Mouse (Mus musculus): Measurements from ENCODE around the gene Agtrap. TPM values are rescaled to one million over a fixed set of nuclear protein-coding genes. Genes with fewer than 3 reads are reported as not detected.

Gene Agtrap
- total RNA-seq, 2 experiments from 2014 or later, result 5.9 to 7.7 TPM

DNA sequence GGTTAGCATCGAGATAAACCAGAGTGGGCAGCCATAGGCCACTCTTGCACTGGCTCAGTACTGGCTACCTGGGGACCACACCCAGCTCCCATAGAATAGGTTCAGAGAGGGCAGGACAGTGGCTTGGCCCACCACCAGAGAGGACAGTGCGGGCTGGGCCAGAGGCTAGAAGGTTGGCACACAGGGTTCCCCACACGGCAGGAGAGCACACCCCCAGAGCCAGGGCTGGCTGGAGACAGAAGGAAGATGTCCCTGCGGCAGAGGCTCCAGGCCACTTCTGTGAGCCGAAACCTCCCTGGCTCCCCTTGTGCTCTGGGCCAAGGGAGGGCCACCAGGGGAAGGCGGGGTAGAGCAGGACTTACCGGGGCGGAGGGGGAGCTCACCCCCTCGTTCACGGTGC, 6.6 kb downstream of the Agtrap start:
- no peak for DNase-seq (ENCODE audit: low spot score in 2 of 2)
- intact Hi-C loops (cut with DNase I), result no loop called here

DNA sequence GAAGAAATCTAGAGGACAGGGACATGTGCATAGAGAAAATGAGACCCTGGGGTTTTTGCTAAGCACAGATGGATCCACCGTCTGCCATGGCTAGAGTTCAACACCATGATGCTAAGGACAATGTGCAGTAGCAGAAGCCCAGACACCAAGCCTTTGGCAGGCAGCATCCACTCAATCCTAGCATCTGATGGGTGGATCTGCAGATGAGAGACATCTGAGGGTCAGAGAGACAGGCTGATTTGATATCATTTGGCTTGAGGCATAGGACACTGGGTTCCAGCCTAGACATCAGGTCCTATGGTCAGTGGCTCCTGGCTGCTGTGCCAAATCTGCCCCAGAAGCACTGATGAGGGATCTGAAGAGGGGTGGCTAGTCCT, 7.2 kb downstream of the Agtrap start:
- DNase-seq (ENCODE audit: low spot score in 2 of 2), result no peak
- intact Hi-C loops (cut with DNase I), result no loop called here

DNA sequence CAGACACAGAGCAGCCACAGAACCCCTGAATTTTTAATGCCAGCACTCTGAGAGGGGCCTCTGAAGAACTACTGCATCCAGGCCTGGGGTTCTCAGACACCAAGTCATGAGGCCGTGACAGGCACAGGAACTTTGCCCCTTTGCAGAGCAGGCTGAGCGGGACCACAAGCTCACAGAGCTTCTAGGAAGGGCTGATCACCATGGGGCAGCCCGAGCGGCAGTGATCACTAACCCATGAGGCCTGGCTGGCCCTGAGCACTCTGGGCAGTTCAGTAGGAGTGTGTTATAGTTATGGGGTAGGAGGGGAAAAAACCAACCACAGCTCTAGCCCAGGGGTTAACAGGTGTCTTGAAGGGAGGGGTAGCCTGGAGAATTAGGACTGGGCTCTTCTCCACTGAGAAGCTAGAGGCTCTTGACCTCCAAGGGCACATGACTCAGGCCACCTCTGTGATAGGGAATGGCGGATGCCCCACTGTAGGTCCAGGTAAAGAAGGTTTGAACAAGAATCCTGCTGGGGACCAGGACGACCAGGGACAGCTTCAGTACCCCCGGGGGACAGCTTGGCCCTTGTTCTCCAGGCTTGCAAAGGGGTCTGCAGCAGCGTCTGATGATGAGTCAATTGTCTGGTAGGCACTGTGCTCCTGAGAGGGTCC, 7.8 kb downstream of the Agtrap start:
- intact Hi-C loops (cut with DNase I), result no loop called here
- DNase-seq (ENCODE audit: low spot score in 2 of 2), result no peak

DNA sequence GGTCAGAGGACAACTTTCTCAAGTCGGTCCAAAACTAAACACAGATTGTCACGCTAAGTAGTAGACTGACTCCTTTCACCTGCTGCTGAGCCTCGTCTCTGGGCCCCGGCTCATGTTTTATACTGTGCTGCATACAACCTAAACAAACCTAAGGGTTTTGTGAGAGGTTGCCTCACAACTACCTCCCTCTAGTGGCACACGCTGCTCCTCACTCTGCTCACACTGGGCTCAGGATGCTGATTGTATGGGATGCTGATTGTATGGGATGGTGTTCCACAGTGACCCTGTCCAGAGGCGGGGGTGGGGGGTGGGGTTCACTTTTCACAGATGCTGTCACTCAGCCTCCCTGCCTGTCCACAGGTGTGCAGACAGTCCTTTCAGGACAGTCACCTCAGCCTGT, 8.6 kb downstream of the Agtrap start:
- intact Hi-C loops (cut with DNase I), result no loop called here
- DNase-seq (ENCODE audit: low spot score in 2 of 2), result no peak

DNA sequence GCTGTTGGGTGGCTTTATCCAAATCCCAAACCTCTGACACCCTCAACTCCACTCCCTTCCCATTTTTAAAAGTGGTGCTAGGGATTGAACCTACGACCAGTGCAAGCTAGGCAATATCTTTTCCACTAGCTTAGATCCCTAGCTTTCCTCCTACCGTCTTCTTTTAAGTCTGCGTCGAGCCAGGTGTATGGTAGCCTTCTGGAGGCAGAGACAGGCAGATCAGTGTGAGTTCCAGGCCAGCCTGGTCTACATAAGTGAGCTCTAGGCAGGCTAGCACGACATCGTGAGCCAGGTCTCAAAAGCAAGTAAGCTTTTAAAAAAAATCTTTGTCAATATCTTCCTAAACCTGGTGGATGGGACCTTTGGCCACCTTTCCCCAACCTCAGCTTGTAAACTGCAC, 11.9 kb downstream of the Agtrap start:
- intact Hi-C loops (cut with DNase I), result no loop called here
- DNase-seq (ENCODE audit: low spot score in 2 of 2), result no peak

DNA sequence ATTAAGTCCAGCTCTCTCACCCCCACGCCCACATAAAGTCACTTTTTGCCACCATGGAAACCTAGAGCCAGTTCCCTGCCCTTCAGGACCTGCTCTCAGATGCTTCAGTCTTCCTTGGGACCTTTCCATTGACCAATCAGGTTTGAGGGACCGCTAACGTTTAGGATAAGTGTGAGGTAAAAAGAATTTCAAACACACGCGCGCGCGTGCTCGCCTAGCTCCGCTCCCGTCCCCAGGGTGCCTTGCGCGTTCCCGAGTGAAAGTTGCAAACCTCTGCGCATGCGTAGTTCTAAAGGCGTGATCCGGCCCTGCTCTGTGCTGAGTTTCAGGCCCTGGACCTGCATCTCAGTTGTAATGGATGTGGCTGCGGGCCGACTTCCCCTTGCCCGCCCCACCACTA, 12.6 kb downstream of the Agtrap start:
- intact Hi-C loops (cut with DNase I), result no loop called here
- peak; percentile 62 to 65 for DNase-seq (ENCODE audit: low spot score in 2 of 2)

DNA sequence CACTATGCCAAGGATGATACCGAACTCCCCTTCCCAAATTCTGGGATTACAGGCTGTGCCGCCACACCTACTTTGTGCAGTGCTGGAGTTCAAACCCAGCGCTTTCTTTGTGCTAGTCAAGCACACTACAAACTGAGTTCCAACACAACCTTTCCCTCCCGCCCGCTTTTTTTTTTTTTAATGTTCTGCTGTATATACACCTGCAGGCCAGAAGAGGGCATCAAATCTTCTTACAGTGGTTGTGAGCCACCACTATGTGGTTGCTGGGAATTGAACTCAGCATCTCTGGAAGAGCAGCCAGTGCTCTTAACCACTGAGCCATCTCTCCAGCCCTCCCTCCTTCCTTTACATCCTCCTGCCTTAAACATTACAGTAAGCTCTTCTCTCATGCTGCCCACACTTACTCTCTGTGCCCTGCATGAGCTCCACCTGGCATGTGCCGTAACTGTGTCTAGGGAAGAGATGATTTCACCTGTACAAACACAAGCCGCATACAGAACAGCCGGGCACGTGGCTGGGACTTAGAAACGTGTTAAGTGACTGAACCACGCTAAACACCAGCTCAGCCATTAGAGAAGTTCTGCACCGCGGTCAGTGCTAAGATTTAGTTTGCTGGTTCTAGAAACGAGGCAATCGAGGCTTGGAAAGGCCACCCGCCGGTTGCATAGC, 13.2 kb downstream of the Agtrap start:
- intact Hi-C loops (cut with DNase I), result no loop called here
- no peak for DNase-seq (ENCODE audit: low spot score in 2 of 2)

DNA sequence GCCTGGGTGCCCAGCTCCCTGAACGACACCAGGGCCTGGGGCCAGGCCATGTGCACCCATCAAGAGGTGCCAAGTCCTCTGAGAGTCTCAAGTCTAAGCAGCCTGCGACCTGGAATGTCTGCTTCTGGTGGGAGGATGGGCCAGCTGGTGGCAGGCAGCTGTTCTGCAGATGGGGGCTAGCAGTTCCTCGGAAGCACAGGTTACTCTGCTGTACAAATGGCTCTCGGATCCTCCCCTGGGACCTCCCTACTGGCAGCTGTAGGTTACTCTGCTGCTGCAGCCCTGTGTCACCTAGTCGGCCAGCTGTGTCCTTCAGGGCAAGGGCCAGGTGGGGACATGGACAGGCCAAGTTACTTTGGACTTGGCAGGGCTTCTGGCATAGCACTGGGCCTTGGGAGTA, 16.3 kb downstream of the Agtrap start:
- intact Hi-C loops (cut with DNase I), result no loop called here

DNA sequence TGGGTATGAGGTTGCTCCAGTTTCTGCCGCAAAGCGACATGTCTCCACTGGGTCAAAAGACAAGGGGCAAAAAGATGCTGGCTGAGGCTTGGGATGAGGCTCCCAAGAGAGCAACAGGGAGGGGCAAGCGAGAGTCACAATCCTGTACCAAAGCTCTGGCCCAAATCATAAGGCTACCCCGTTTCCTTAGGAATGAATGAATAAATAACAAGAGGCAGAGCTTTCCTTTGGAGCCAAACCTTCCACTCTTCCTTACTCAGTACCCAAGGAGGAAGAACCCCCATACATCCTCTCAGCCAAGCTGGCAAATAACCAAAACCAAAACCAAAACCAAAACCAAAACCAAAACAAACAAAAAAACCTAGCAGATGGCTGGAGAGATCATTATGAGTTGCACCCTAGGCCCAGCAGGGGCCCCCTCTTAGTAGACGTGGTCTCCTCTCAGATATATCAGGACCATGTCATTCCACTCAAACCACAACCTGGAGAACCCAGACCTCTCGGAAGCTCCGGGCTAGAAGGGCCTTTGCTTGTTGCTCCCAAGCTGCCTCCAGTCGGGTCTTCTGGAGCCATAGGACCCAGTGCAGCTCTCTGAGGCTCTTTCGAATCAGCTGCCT, 18.1 kb downstream of the Agtrap start:
- intact Hi-C loops (cut with DNase I), result no loop called here
- no peak for DNase-seq (ENCODE audit: low spot score in 2 of 2)

More for the DNA sequence above, 16.3 kb downstream of the Agtrap start:
- DNase-seq (ENCODE audit: low spot score in 2 of 2), result no peak

DNA sequence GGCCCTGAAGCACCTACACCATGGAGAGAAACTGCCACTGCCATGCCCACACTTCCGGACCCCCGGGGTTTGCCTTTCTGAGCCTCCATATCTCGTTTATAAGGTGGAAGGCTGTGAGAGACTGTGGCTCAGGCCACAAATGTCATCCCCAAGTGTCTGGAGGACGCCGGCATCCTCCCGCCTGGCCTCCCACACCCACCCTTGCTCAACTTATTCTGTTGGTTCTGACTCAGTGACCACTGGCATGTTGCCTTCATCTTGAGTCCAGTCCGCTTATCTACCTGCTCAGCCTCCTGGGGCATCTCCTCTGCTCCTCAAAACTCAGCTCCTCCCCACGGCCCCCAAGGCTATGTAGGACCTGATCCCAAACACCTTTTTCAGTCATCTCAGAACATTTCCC, 20.5 kb downstream of the Agtrap start:
- intact Hi-C loops (cut with DNase I), result no loop called here
- DNase-seq (ENCODE audit: low spot score in 2 of 2), result no peak

DNA sequence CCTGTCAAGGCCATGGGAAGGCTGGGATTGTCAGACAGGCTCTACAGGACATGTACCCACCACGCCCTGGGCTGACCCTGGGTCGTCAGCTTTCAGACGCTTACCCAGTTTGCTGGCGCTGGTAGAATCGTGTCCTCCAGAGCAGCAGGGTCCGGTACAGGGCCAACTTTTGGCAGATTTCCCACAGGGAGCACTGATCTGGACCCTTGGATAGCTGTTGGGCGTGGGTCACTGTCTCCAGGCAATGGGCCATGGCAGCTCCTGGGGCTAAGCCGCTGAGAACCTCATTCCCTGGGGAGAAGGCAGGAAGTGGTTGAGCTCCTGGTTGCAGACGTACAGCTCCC, 21.5 kb downstream of the Agtrap start:
- intact Hi-C loops (cut with DNase I), result no loop called here

DNA sequence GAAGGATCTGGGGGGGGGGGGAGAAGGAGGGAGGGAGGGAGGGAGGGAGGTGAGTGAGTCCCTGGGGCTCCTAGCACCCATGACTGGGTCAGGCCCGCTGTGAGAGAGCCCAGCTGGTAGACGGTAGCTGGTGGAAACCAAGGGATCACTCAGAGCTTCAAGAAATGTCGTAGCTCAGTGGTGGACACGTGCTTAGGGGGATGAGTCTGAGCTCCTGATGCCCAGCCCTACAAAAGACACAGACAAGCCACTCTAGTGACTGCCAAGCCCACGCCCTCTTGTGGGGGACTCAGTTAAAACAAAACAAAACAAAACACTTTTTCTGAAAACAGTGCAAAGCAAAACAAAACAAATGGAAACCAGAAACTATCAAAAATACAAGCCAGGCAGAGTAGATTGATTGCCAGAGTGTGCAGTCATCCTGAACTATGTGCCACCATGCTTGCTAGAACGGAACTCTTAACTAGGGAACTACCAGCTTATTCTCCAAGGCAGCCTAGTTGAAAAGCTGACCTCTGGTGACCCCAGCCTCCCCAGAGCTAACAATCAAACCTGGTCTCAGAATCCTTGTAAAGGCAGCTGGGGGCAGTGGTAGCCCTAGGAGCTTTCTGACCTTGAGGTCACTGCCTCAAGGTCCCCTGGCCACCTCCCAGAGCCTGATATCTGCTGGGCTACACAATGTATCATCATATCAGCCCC, 22.0 kb downstream of the Agtrap start:
- intact Hi-C loops (cut with DNase I), result no loop called here
- DNase-seq (ENCODE audit: low spot score in 2 of 2), result no peak

More for the DNA sequence above, 21.5 kb downstream of the Agtrap start:
- DNase-seq (ENCODE audit: low spot score in 2 of 2), result no peak

DNA sequence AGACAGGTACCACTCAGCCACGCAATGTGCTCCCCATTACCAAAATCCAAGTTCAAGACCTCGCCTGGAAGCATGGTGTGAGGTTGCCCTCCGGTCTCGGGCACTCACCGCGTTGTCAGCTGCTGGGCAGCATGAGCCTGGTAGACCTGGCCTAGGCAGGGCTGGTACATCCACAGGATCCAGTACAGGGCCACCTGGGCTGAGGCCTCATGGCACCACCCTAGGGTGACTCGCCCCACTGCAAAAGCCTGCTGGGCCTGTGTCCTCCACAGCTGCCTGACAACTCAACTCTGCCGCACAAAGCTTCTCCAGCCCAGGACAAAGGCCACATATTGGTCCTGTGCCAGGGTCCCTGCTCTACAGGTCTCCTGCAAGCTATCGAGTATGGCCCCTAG, 26.7 kb downstream of the Agtrap start:
- intact Hi-C loops (cut with DNase I), result no loop called here

DNA sequence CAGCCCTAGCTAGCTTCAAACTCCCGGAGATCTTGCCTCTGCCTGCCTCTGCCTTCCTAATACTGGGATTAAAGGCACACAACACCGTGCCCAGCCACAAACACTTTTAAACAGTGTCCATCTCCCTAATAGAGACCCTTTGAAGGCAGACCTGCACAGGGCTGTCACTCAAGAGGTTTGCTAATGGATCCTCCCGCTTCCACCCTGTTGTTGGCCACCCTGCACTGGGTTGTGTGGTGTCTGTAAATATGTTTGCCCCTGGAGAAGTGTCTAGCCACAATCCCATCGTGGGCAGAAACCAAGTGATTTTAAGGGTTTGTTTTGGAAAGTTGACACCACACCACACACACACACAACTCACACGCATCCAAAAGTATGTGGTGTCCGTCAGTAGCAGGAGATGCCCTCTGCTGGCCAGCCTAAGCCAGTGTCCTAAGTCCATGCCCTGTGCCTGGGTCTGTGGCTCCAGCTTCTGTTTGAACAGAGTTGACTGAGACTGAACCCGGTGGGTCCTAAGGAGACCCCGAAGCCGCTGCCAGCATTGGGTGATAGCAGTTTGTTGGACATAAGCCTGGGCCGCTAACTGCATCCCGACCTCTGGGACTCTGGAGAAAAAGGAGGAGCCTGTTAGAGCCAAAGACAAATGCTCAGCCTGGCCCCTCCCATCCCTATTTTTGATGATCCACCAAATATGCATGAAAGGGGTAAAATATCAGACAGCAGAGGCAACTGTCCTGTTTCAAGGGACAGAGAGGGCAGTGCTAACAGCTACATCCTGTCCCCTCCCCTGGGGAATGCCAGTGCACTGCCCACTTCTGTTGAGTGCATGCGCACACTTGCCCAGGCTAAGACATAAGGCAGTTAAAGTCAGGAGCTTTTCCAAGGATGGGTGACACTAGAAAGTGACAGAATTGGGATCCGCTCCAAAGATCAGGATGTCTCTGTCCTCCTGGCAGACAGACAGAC, 27.4 kb downstream of the Agtrap start:
- intact Hi-C loops (cut with DNase I), result no loop called here

More for the DNA sequence above, 26.7 kb downstream of the Agtrap start:
- no peak for DNase-seq (ENCODE audit: low spot score in 2 of 2)

DNA sequence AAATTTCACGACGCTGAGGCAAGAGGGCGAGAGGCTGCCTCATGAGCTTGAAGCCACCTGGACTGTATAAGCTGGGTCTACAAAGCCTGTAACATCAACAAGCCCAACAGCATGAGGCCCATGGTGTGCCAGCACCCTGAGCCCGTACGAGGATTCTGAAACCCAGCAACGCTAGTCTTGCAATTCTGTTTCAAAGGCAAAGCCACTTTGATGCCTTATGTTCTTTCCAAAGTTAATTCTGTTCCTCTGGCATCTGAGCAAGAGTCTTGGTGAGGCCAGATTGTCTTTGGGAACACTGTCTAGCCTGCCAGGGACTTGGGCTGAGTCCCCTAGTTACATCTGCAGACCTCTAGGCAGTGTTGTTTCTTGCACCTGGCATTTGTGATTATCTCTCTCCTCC, 28.8 kb downstream of the Agtrap start:
- intact Hi-C loops (cut with DNase I), result no loop called here
- peak in 1 of 2 experiments; percentile 30 for DNase-seq (ENCODE audit: low spot score in 2 of 2)

More for the DNA sequence above, 27.4 kb downstream of the Agtrap start:
- no peak for DNase-seq (ENCODE audit: low spot score in 2 of 2)

DNA sequence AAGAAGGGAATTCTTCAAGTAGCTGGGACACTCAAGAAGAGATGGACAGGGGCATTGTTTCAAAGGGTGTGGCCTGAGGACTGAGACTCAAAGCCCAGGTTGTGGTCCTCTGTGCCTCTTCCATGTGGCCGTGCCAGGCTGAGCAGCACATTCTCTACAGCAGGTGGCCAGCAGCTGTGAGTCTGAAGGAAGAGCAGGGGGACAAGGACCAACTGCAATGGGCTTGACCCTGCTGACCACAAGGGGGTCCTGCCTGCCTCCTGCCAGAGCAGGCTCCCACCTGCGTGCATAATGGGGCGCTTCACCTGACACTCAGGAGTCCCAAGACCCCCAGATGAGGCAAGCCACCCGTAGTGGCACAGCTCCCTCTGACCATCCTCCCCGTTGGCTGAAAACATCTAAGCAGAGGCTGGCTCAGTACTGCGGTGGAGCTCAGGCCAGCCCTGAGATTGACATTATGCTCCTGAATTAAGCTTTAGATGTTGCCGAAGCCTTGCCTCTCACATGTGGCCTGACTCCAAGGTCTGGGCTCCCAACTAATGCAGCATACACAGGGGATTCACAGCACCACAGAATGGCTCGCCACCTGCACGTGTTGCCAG, 29.5 kb downstream of the Agtrap start:
- intact Hi-C loops (cut with DNase I), result no loop called here
- DNase-seq (ENCODE audit: low spot score in 2 of 2), result no peak

DNA sequence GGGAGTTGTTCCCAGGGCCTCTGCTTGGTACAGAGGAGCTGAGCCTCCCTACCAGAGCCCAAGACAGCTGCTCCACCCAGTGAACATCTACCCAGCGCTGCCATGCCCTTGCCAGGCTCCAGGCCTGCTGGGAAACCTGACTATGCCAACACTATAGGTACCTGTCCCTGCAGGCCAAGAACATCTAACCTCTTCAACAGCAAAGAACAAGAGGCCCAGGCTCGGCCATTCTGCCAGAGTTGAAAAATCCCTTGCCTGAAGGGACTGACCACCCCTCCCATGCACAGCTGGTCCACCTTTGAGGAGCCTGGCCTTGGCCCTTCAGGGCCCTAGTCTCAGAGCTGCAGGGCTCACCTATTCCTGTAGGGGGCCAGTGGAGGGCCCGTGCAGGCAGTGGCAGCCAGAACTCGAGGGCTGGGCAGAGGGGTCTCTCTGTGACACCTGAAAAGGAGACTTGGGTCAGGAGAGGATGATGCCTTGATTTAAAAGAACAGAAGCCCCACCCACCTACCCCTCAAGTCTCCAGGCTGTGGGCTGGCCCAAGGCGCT, 30.1 kb downstream of the Agtrap start:
- no peak for DNase-seq (ENCODE audit: low spot score in 2 of 2)
- intact Hi-C loops (cut with DNase I), result no loop called here

DNA sequence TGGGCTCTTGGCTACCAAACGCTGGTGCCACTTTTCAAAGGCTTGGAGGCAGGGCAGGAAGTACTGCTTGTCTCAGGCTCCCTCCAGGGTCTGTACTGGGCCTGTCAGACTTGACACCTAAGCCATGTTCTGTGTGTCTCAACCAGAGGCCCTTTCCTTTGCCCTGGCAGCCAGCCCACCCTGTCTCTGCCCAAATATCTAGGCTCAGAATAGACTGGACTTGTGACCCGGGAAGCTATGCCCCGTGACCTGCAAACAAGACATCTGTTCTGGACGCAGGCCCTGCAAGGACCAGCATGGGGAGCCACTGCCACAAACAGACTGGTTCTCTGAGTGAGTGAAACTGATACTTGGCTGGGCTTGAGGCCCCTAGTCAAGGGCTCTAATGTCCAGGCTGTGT, 31.0 kb downstream of the Agtrap start:
- no peak for DNase-seq (ENCODE audit: low spot score in 2 of 2)
- intact Hi-C loops (cut with DNase I), result no loop called here

DNA sequence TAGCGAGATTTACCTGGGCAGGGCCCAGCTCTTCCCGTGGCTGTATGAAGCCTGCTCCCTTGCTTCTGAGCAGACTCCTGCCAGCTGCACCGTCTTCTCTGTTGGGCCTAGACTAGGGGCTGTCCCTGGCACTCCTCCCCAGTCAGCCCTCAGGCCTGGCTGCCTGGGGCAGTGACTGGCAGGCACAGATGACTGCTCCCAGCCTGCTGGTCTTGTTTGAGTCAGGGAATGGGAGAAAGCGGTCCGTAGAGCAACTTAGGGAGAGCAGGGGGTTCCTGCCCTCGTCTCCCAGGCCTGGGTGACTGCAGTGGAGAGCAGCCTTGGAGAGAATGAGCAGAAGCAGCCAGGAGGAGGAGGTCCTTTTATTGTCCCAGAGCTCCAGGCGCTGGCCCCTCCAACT, 31.6 kb downstream of the Agtrap start:
- intact Hi-C loops (cut with DNase I), result no loop called here

More for the DNA sequence above, 31.6 kb downstream of the Agtrap start:
- no peak for DNase-seq (ENCODE audit: low spot score in 2 of 2)

All from left cerebral cortex, postnatal 36 days (tissue).